ENCODE assay signal across 20 mouse cellular contexts in the genomic region with DNA sequence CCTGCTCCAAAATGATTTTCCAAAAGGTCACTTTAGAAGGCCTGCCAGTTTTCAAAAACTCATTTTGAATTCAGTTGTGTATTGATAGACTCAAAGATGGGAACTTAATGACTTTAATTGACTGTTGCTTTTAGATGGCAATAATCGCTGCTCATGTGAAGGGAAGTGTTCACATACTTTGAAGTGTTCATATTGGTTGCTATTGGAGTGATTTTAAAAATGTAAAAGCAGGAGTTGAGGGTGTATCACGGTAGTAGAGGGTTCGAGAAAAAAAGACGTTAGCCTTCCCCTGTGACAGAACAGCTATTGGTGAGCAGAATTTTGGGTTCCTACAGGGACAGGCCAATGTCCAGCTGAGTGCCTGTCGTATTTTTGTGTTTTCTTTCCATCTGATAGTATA. TPM values are rescaled to one million over a fixed set of nuclear protein-coding genes. Genes with fewer than 3 reads are reported as not detected.
"Had no signal": no experiment of that assay in that cellular context is flagged by ENCODE, and none has a peak within 500 bp of the region (broad histone marks: within the 10 kb centered on the region; RNA-seq: fewer than 3 reads in every experiment).

Acsm5 (plus strand) TSS at position 301 of the 400 bp plus-strand sequence.

- H3K4me3 ChIP-seq: heart, embryonic 12.5 days; hindbrain, embryonic 13.5 days; hindbrain, embryonic 15.5 days; kidney, embryonic 15.5 days; limb, embryonic 13.5 days; limb, embryonic 15.5 days; liver, embryonic 12.5 days had no signal

- H3K9ac ChIP-seq: forebrain, postnatal 0 days; heart, embryonic 12.5 days; hindbrain, embryonic 13.5 days; hindbrain, embryonic 15.5 days; kidney, embryonic 15.5 days; limb, embryonic 13.5 days; limb, embryonic 15.5 days; liver, embryonic 12.5 days; liver, embryonic 14.5 days had no signal

- ATAC-seq: forebrain, postnatal 0 days; liver, embryonic 12.5 days had no signal

- H3K27ac ChIP-seq: hindbrain, embryonic 13.5 days; hindbrain, embryonic 15.5 days; hindbrain, postnatal 0 days; kidney, embryonic 15.5 days; kidney, postnatal 0 days; limb, embryonic 13.5 days; limb, embryonic 15.5 days; liver, embryonic 12.5 days; liver, embryonic 14.5 days had no signal

- H3K4me1 ChIP-seq: heart, embryonic 12.5 days; hindbrain, embryonic 13.5 days; hindbrain, embryonic 15.5 days; kidney, embryonic 15.5 days; limb, embryonic 13.5 days; limb, embryonic 15.5 days; liver, embryonic 12.5 days had no signal

- H3K4me2 ChIP-seq: heart, embryonic 12.5 days; hindbrain, embryonic 13.5 days; hindbrain, embryonic 15.5 days; kidney, embryonic 15.5 days; limb, embryonic 13.5 days; limb, embryonic 15.5 days; liver, embryonic 12.5 days had no signal

- H3K36me3 ChIP-seq: heart, embryonic 12.5 days; hindbrain, embryonic 13.5 days; hindbrain, embryonic 15.5 days; kidney, embryonic 15.5 days; limb, embryonic 13.5 days; limb, embryonic 15.5 days; liver, embryonic 12.5 days had no signal

- H3K9me3 ChIP-seq: heart, embryonic 12.5 days; hindbrain, embryonic 13.5 days; hindbrain, embryonic 15.5 days; kidney, embryonic 15.5 days; limb, embryonic 13.5 days; limb, embryonic 15.5 days; liver, embryonic 12.5 days had no signal

- DNase-seq: gastrocnemius, postnatal 36 days had no signal

- H3K27me3 ChIP-seq: limb, embryonic 13.5 days; liver, embryonic 12.5 days had no signal

RNA-seq across cellular contexts. Expression of gene Acsm5, which starts in this region (rescaled TPM):
- total RNA-seq: forebrain, postnatal 0 days; gastrocnemius, postnatal 14 days; hematopoietic stem cell, adult 5-6 weeks; left cerebral cortex, postnatal 4 days had no signal
- polyA plus RNA-seq: forebrain, postnatal 0 days; heart, embryonic 12.5 days; heart, embryonic 14.5 days; heart, embryonic 16.5 days; hindbrain, embryonic 11.5 days; hindbrain, embryonic 13.5 days; hindbrain, embryonic 15.5 days; intestine, embryonic 14.5 days; limb, embryonic 11.5 days; limb, embryonic 13.5 days; limb, embryonic 15.5 days; liver, embryonic 12.5 days had no signal
